Mouse (Mus musculus) lung, embryonic 16.5 days (tissue): ENCODE results near the gene Fcamr. TPM values are rescaled to one million over a fixed set of nuclear protein-coding genes. Genes with fewer than 3 reads are reported as not detected.

Experiments
- ATAC-seq: fragments of 200-750 bp; cut with Nextera tagmentation; 2 replicates; pipeline ENCODE4 v1.8.0; 2017; ENCODE audit warnings: low read depth, mild to moderate bottlenecking, moderate library complexity
- H3K27ac ChIP-seq: fragments of 300-500 bp; sonication (generic); 2 replicates; pipeline ENCODE4 v1.5.1; 2014; ENCODE audit warnings: mild to moderate bottlenecking, control low read depth, low read length
- H3K27me3 ChIP-seq: fragments of 300-500 bp; sonication (generic); 2 replicates; pipeline ENCODE4 v1.6.1; 2014; ENCODE audit warnings: low read depth, low read length, mixed read lengths; ENCODE audit not compliant: control insufficient read depth, insufficient read depth
- H3K36me3 ChIP-seq: fragments of 300-500 bp; sonication (generic); 2 replicates; pipeline ENCODE4 v1.6.1; 2014; ENCODE audit warnings: low read length; ENCODE audit not compliant: control insufficient read depth, insufficient read depth
- H3K4me1 ChIP-seq: fragments of 300-500 bp; sonication (generic); replicated peaks from 2 replicates; pipeline ENCODE4 v1.6.1; 2014; ENCODE audit warnings: low read length, mixed read lengths; ENCODE audit not compliant: control insufficient read depth, insufficient read depth
- H3K4me2 ChIP-seq: fragments of 300-500 bp; sonication (generic); 2 replicates; pipeline ENCODE4 v1.6.1; 2014; ENCODE audit warnings: low read depth, low read length, control low read depth
- H3K4me3 ChIP-seq: fragments of 300-500 bp; sonication (generic); 2 replicates; pipeline ENCODE4 v1.5.1; 2014; ENCODE audit warnings: mild to moderate bottlenecking, low read length, control low read depth
- H3K9ac ChIP-seq: fragments of 300-500 bp; sonication (generic); 2 replicates; pipeline ENCODE4 v1.6.1; 2014; ENCODE audit warnings: low read length, control low read depth
- H3K9me3 ChIP-seq: fragments of 300-500 bp; sonication (generic); 2 replicates; pipeline ENCODE4 v1.6.1; 2016; ENCODE audit warnings: low read length; ENCODE audit not compliant: control insufficient read depth
- WGBS: fragments of 180-500 bp; shearing (Covaris S2); extraction: QIAGEN DNeasy Blood & Tissue Kit; methylation state at CpG from one replicate; pipeline ENCODE4 v1.1.7; 2014; 5-methylcytosine and 5-hydroxymethylcytosine counted together
- polyA plus RNA-seq: library from polyadenylated mRNA; unstranded; fragments of >200 nt; fragmentation: Nextera tagmentation; extraction: Ambion mirVana; gene quantifications from 2 replicates; pipeline ENCODE4 v1.2.1, GENCODE M21; 2015

The Fcamr gene
- polyA plus RNA-seq, 1 experiment from 2014 or later, result not detected

DNA sequence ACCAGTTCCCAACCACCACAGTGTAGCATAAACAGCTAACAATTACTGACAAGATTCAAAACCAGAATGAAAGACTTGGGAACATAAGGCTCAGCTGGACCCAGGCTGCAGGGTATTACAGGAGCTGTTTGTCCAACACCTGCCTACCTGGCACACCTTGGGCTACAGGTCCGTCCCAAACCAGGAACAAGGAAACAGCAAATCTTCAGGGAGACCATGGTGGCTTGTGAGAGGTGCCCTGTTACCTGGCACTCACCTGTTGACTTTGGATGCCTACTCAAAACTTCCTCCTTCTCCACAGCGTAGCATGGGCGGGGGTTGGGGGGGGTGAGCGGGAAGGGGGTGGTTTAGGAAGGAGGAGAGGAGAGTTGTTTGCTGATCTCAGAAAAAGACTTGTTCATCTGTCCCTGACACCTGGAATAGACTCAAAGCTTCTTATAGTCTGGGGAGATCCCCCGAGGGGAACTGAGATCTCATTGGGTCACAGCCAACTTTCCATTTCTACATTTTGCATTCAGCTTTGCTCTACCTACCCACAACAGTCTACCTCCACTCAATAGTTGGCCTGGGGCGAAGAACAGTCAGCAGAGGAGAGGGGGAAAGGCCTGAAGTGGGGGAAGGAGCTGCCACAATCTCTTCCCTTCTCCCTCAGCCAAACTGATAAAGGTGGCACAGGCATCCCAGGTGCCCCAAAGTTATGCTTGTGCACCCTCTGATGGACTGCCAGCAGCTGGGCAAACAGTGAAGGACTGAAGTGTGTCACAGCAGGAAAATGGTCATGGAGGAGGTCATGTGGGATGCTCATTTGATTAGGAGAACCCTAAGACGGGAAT, 19.8 kb downstream of the Fcamr start:
- no peak overlapping the region for H3K4me2 ChIP-seq
- H3K36me3 ChIP-seq, result no peaks in the 10 kb centered on the region
- no peaks in the 10 kb centered on the region for H3K27me3 ChIP-seq
- H3K27ac ChIP-seq, result no peak overlapping the region
- WGBS, result 60% methylated on average over 7 of the region's 7 CpGs
- peak; percentile 56; the same call in 1 of the 2 replicates for ATAC-seq
- no peak overlapping the region for H3K9ac ChIP-seq
- no peaks in the 10 kb centered on the region for H3K4me1 ChIP-seq
- H3K4me3 ChIP-seq, result no peak overlapping the region
- no peaks in the 10 kb centered on the region for H3K9me3 ChIP-seq

- Histone ChIP-seq H3K36me3 (no peaks in the 10 kb centered on the region), H3K27me3 (no peaks in the 10 kb centered on the region), H3K9ac (no peak overlapping the region), H3K4me2 (no peak overlapping the region), H3K4me3 (no peak overlapping the region), H3K9me3 (no peaks in the 10 kb centered on the region), H3K27ac (no peak overlapping the region), H3K4me1 (no peaks in the 10 kb centered on the region)
- WGBS, result 72% methylated on average over 2 of the region's 2 CpGs
- no peak for ATAC-seq
Observed at GRCm38 (mm10) chr1:130821149-130821471, 20.4 kb downstream of the Fcamr start.

- Histone ChIP-seq H3K4me3 (no peak overlapping the region), H3K27ac (no peak overlapping the region), H3K36me3 (no peaks in the 10 kb centered on the region), H3K9me3 (no peaks in the 10 kb centered on the region), H3K9ac (no peak overlapping the region), H3K27me3 (no peaks in the 10 kb centered on the region), H3K4me1 (no peaks in the 10 kb centered on the region), H3K4me2 (no peak overlapping the region)
- WGBS, result 56% methylated on average over 9 of the region's 9 CpGs
- no peak for ATAC-seq
Observed at GRCm38 (mm10) chr1:130821911-130822625, 21.4 kb downstream of the Fcamr start.

- Histone ChIP-seq H3K4me1 (no peaks in the 10 kb centered on the region), H3K4me3 (no peak within 1 kb of the TSS), H3K9ac (no peak within 1 kb of the TSS), H3K4me2 (no peak within 1 kb of the TSS), H3K9me3 (no peaks in the 10 kb centered on the region), H3K36me3 (no peaks in the 10 kb centered on the region), H3K27ac (no peak within 1 kb of the TSS), H3K27me3 (no peaks in the 10 kb centered on the region)
- WGBS, result 78% methylated on average over 5 of the region's 5 CpGs
- ATAC-seq, result no peak
Observed at GRCm38 (mm10) chr1:130826448-130826847, 25.7 kb downstream of the Fcamr start, which contains the start of gene Pigr. Gene Pigr, plus strand, starts transcription at chr1:130826684.

DNA sequence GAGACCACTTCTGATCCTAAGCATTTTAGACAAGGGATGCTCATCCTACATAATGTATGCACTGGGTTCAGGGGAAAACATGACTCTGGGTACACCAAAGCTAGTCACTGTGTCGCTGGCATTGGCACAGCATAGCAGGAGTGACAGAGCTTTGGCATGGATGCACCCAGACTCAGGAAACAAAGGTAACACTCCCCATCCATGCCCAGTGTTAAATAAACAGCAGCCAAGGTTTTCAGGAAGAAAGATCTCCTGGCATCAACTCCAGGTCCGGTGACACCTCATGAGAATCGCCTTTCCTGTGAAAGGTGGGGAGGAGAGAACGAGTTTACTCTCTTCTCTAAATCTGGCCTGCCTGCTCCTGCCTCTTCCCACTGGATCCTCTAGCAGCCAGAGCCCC, 28.0 kb downstream of the Fcamr start:
- no peaks in the 10 kb centered on the region for H3K27me3 ChIP-seq
- WGBS, result 64% methylated on average over 4 of the region's 4 CpGs
- H3K27ac ChIP-seq, result no peak overlapping the region
- no peaks in the 10 kb centered on the region for H3K36me3 ChIP-seq
- H3K4me1 ChIP-seq, result no peaks in the 10 kb centered on the region
- H3K9ac ChIP-seq, result no peak overlapping the region
- H3K4me2 ChIP-seq, result no peak overlapping the region
- no peaks in the 10 kb centered on the region for H3K9me3 ChIP-seq
- no peak overlapping the region for H3K4me3 ChIP-seq
- no peak for ATAC-seq

GRCm38 (mm10) chr1:130829906-130830830, 29.5 kb downstream of the Fcamr start:
- Histone ChIP-seq H3K27ac (no peak overlapping the region), H3K9ac (no peak overlapping the region), H3K27me3 (no peaks in the 10 kb centered on the region), H3K4me3 (no peak overlapping the region), H3K36me3 (no peaks in the 10 kb centered on the region), H3K4me2 (no peak overlapping the region), H3K4me1 (no peaks in the 10 kb centered on the region), H3K9me3 (no peaks in the 10 kb centered on the region)
- ATAC-seq, result no peak
- WGBS, result 58% methylated on average over 8 of the region's 8 CpGs

- 62% methylated on average over 5 of the region's 5 CpGs for WGBS
- H3K27me3 ChIP-seq, result no peaks in the 10 kb centered on the region
- H3K4me3 ChIP-seq, result no peak overlapping the region
- no peak overlapping the region for H3K4me2 ChIP-seq
- H3K27ac ChIP-seq, result no peak overlapping the region
- ATAC-seq, result no peak
- no peak overlapping the region for H3K9ac ChIP-seq
- H3K4me1 ChIP-seq, result no peaks in the 10 kb centered on the region
- H3K36me3 ChIP-seq, result no peaks in the 10 kb centered on the region
- no peaks in the 10 kb centered on the region for H3K9me3 ChIP-seq
Observed at GRCm38 (mm10) chr1:130832230-130833149, 31.8 kb downstream of the Fcamr start.

DNA sequence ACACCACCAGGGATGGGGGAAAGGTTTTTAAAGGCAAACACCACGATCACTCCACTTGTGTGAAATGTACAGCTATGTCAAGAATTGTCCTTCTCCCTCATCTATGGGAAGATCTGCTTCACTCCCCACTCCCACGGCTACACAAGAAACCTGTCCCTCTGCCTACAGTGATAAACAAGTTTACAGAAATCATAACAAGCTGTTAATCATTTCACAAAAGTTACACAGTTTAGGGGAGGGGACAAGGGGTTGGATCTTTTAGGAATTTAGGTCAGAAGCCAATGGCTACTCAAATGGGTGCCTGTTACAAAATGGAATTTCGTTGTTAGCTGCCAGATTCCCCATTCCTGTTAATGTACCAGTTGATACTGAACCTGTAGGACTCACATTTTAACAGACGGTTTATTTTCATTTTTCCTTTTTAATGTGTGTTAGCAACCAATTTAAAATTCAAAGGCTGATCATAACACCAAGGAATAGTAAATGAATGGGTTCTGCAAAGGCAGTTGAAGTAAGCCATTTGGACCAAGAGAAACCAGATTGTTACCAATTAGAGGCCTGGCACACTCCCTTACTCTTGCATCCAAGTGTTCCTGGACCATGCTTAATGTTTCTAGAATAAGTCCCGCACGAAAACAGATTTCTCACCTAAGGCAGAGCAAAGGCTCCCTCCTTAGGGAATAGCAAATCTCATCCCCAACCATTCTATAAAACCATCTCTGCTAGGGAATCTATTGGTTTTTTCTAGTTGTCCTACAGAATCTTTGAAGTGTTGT, 34.6 kb downstream of the Fcamr start:
- H3K9me3 ChIP-seq, result no peaks in the 10 kb centered on the region
- no peak overlapping the region for H3K4me2 ChIP-seq
- H3K4me1 ChIP-seq, result 0 out of 2 replicates have a peak, but pooled peaks cover under 1% of the 10 kb centered on the region
- H3K4me3 ChIP-seq, result no peak overlapping the region
- ATAC-seq, result no peak
- no peak overlapping the region for H3K9ac ChIP-seq
- no peaks in the 10 kb centered on the region for H3K27me3 ChIP-seq
- WGBS, result 73% methylated on average over 6 of the region's 6 CpGs
- H3K27ac ChIP-seq, result no peak overlapping the region
- H3K36me3 ChIP-seq, result no peaks in the 10 kb centered on the region
